Mouse (Mus musculus) thymus, postnatal 4 days (tissue): ENCODE data around the gene Rce1.

Experiments used
- DNase-seq: peaks from one replicate; pipeline ENCODE4 v3.0.0; 2021

Gene Rce1

DNA sequence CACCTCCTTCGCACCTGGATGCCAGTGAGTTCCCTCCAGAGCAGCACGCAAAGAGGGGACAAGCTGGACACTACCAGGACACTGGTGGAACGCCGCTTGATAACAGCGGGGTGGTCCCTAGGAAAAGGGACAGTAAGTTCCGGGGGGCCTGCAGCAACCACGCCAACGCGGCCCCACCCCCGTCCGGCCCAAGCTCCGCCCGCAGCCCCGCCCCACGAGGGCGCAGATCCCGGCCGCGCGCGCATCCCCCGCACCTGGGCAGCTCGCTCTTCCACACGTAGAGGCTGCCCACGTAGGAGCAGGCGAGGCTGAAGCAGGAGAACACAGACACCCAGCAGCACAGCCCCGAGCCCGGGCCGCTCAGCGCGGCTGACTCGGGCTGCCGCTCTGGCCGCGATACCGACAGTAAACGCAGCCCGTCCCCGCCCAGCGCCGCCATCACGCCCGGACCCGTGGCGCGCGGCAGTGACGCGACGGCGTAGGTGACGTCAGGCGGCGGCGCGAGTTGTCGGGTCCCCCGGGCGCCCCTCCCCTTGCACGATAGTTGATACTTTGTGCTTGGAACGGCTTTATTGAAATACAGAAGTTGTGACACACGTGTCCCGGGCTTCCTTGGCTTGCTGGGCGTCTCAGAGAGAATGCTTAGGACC lies at the start of gene Rce1:
Gene Rce1, minus strand, starts transcription at position 463 of the 650 bp plus-strand sequence.
- peak; percentile 96 for DNase-seq

DNA sequence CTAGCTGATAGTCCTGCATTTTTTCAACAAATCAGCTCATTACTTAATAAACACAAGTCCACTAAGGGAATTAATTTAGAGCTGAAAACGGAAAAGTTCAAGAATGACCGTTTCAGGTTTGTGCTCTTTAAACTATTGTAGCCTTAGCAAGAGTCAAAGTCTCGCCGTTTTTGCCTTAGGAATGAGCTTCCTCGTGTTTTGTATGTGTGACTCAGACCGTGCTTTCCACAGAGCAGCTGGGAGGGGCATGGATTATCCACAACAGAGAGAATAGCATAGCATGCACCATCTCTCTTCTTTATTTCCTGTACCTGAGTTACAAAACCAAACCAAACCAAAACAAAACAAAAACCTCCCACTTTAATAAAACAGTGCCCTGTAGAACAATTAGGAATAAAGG lies 47.0 kb upstream of the Rce1 start:
- no peak for DNase-seq

GRCm38 (mm10) chr19:4670776-4671175 lies 45.3 kb upstream of the Rce1 start:
- DNase-seq: no peak

- no peak for DNase-seq
Measured at GRCm38 (mm10) chr19:4666815-4667214, 41.4 kb upstream of the Rce1 start.

- DNase-seq: no peak
Measured at GRCm38 (mm10) chr19:4658156-4658555, 32.7 kb upstream of the Rce1 start.

- DNase-seq: no peak
Measured at GRCm38 (mm10) chr19:4646917-4647492, 21.6 kb upstream of the Rce1 start.

GRCm38 (mm10) chr19:4644271-4644670 lies 18.8 kb upstream of the Rce1 start:
- peak; percentile 35 for DNase-seq

DNA sequence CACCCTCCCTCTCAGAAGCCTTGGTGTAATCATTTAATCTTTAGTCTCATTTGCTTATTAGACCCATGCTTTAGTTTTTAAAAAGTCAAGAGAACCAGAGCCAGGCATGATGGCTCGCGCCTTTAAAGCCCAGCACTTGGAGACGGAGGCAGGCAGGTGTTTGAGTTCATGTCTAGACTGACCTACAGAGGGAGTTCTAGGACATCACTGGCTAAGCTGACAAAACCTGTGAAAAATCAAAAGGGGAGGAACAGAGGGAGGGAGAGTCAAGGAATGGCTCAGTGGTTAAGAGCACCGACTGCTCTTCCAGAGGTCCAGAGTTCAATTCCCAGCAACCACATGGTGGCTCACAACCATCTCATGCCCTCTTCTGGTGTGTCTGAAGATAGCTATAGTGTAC lies 10.5 kb upstream of the Rce1 start:
- no peak for DNase-seq

DNA sequence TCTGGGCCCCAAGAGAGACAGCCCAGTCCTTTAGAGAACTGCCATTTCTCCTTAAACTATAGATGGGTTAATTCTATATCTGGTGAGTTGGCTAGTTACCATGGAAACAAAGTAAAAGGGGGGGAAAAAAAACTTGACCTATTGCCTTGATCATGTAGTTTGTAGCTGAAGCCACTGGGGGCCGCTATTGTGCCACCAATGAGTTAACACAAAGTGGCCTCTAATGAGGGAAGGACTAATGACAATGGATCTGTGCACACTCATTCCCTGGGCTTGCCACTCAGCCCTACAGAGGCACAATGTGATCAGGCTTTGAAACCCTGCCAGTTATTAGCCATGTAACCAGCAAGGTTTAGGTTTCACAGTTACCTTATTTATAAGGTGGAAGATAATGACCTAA lies 3.4 kb upstream of the Rce1 start:
- DNase-seq: peak; percentile 69

DNA sequence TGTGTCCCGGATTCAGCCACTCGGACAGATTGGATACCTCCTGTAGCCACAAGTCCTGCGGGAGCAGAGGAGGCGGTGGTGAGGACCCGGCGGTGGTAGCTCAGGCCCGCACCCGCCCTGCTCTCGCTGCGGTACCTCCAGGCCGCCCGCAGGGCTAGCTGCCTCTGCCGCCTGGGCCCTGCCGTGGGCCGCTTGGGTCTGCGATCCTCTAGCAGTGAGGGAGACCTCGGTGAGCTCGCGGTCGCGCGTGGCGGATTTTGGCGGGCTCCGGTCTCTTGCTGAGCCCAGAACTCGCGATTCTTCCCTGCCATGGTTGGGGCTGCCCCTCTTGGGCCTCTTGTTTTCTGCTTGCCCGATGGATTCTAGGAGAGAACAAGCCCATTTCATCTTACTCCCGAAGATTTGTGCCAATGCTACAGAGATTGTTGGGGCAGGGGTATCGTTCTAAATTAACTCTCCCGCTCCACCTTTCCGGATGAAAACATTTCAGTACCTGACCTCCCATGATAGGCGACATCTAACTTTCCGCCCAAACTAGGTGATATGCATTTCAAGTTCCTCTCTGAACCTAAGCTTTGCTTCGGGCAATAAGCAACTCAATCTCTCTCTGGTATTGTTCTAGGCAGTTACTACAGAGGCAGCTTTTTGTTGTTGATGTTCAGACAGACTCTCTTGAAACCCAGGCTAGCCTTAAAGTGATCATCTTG lies 541 bp upstream of the Rce1 start:
- DNase-seq: peak; percentile 61

DNA sequence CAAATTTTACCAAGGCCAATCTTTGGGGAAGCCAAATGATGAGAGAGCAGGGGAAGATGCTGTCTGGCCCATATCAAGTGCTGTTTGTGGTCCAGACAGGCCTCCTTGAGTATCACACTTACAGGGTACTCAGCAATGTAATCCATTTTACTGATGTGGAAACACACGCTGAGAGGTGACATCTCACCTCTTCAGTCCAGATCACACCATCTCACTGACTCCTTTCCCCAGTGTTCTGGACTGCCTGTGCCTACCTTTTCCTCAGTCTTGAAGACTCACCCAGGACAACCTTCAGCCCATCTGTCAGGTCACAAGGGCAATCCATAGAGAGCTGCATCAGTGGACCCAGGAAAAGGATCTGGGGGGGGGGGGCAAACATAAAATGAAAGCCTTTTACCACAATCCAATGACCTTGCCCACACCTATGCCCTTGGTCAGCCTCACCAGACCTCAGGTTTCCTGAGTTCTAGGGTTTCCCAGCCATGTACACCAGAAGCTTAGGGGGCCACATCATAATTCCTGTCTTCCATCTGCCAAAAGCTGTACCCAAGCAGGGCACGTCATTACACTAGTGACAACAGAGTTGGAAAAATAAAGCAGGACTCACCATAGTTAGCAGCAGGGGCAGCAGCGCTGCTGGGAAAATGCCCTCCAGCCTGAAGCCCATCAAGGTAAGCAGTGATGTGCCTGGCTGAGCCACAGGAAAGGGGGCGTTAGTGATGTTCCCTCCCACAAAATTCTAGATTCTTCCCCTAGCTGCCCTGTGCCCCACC lies 849 bp downstream of the Rce1 start:
- DNase-seq: no peak

- DNase-seq: no peak
Measured at GRCm38 (mm10) chr19:4624006-4624405, 1.4 kb downstream of the Rce1 start.

- DNase-seq: no peak
Measured at GRCm38 (mm10) chr19:4623419-4623818, 2.0 kb downstream of the Rce1 start.

DNA sequence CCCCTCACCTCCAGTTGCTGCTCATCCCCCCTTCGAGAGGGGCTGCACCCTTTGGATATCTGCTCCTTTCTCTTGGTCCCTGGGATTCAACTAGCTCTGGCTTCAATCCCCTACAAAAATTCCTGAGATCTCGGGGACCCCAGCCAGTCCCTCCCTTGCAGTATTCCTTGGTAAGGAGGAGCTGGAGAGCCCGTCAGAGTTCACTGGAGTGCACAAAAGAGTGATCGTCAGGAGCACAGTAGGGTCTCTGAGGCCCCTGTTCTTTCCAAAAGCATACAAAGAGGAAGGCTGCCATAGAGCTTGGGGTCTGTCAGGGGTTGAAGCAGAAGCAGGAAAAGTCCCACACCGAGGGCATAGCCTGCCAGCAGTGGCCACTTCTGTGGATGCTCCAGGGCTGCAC lies 2.7 kb downstream of the Rce1 start:
- DNase-seq: no peak

DNA sequence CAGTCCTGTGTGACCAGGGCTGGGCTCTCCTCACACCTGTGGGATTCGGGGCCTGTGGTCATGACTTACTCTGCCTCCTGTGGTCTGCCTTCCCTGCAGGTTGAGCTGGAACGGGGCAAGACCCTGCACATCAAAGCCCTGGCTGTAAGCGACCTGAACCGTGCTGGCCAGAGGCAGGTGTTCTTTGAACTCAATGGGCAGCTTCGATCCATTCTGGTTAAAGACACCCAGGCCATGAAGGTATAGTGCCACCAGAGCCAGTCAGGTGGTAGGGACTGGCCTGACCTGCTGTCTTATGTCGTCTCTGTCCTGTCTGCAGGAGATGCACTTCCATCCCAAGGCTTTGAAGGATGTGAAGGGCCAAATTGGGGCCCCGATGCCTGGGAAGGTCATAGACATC lies 4.7 kb downstream of the Rce1 start:
- DNase-seq: no peak

- no peak for DNase-seq
Measured at GRCm38 (mm10) chr19:4619461-4619860, 6.0 kb downstream of the Rce1 start.

GRCm38 (mm10) chr19:4618183-4618582 lies 7.3 kb downstream of the Rce1 start:
- DNase-seq: no peak

GRCm38 (mm10) chr19:4616546-4616945 lies 8.9 kb downstream of the Rce1 start:
- DNase-seq: no peak

DNA sequence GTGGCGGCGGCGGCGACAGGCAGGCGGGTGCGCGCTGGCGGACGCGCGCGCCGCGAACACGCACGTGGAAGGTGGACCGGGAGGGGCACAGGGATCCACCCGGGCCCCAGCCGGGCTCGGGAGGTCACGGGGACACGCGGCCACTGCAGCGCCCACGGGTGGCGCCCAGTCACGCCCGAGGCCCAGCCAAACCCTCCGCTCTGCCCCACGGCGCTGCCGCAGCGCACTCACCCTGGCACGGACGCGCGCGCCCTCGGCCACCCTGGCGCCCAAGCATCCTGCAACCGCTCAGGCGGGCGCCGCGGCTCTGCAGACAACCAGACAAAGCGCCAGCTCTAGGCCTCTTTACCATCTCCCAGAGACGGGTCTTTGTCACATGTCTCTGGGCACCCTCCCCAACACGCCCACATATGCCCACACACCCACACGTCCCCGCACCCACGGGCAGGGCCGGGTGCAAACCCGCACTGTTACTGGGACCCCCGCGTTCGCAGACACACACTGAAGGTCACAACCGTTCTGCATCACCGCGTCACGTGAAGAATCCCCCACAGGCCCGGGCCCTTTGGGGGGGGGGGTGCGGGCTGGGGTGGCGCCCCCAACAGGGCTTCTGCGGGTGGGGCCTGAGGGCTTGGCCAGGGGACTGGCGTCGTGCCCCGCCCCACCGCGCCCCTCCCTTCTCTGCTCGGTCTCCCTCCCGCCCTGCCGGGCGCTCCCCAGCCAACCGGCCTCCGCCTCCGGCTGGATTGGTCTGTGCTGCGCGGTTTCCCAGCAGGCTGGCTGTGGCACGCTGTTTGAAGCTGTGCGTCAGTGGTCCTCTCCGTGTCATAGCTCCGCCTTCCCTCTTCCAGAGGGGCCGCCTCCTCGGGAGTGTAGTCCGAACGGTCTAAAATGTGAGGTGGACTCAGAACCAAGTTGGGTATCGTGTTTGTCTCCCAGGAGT lies 10.0 kb downstream of the Rce1 start, which contains the start of gene Lrfn4:
Gene Lrfn4, minus strand, starts transcription at position 517 of the 943 bp plus-strand sequence.
- peak; percentile 71 for DNase-seq

DNA sequence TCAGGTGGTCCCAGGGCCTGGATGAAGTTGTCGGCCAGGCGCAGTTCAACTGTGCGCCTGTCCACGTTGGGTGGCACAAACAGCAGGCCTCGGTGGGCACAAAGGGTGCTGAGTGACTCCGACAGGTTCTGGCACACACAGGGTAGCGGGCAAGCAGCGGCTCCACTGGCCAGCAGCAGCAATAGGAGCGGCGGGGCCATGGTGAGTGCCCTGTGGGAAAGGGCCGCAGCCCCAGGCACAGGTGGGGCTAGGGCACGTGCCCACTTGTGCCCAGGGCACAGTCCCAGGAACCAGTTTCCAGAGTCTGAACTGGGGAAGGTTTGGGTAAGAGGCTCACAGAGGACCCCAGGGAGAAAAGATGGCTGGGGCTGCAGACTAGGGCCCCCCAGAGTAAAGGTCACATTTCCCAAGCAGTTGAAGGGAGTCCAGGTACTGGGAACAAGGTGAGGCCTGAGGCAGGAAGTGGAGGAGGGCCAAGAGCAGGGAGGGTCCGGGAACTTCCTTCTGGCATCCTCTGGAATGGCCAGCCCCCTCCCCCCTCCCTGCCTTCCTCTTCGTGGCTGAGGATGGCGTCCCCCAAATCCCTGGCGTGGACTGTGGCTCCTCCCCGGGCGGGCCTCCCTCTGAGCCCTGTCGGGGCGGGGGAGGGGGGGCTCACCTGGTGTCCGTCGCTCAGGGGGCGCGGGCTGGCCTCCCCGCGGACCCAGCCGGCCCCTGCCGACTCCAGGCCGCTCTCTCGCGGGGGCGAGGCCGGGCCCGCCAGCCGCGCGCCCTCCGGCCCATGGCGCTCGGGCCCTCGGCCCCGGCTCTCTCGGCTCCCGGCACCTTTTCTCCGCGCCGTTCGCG lies 10.9 kb downstream of the Rce1 start:
- no peak for DNase-seq
